Mouse (Mus musculus): ENCODE data around the gene Foxf2.

Gene Foxf2

GRCm38 (mm10) chr13:31623906-31624860 is 1.4 kb upstream of the Foxf2 start:
- in situ Hi-C loops (cut with MboI, MseI) = no loop called here

- in situ Hi-C loops (cut with MboI, MseI) = loop anchor here (5.0 kb wide), 3 partner anchors 63 to 1073 kb away; no protein-coding TSS in a partner anchor
Observed at GRCm38 (mm10) chr13:31624966-31625332, 667 bp upstream of the Foxf2 start.

DNA sequence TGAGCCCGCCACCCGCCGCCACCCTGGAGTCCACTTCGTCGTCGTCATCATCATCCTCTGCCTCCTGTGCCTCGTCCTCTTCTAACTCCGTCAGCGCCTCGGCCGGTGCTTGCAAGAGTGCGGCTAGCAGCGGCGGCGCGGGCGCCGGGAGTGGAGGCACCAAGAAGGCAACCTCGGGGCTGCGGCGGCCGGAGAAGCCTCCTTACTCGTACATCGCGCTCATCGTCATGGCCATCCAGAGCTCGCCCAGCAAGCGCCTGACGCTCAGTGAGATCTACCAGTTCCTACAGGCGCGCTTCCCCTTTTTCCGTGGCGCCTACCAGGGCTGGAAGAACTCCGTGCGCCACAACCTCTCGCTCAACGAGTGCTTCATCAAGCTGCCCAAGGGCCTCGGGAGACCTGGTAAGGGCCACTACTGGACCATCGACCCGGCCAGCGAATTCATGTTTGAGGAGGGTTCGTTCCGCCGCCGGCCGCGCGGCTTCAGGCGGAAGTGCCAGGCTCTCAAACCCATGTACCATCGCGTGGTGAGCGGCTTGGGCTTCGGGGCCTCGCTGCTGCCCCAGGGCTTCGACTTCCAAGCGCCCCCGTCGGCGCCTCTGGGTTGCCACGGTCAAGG is 676 bp downstream of the Foxf2 start:
- in situ Hi-C loops (cut with MboI, MseI) = loop anchor here (5.0 kb wide), 3 partner anchors 64 to 1074 kb away; no protein-coding TSS in a partner anchor

GRCm38 (mm10) chr13:31626991-31627625 is 1.5 kb downstream of the Foxf2 start:
- in situ Hi-C loops (cut with MboI, MseI) = loop anchor here (5.0 kb wide), 3 partner anchors 65 to 1075 kb away; no protein-coding TSS in a partner anchor

DNA sequence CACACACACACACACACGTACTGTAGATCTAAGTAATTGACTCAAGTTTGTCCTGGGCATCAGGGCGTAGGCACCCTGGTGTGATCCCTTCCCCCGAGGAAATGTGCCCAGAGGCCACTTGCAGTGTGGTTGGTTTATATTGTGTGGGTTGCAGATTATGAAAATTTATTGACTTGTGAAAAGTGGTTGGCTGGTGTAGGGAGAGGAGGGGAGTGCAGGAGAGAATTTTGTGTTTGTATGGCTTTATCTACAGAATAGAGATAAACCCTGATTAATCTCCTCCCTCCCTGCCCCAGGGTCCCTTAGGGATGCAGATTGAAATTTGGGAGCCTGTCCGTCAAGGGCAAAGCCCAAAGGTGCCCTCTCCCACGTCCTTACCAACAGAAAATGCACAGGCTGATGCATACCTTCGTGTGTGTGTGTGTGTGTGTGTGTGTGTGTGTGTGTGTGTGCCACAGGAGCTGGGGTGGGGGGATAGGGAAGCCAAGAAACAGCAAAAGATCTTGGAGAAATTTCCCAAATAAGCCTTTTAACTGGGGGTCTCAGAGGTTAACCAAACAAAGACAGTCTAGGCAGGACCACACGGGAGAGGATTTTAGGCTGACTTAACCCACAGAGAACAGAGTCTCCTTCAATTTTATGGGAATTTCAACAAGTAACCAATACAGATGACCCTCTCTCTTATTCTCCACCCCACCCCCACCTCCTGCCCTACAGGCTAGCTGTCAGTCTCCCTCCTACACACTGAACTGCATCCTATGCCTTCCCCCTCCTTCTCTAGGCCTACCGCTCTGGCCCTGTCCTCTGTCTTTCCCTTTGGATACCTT is 2.5 kb downstream of the Foxf2 start:
- in situ Hi-C loops (cut with MboI, MseI) = loop anchor here (5.0 kb wide), 3 partner anchors 66 to 1076 kb away; no protein-coding TSS in a partner anchor

GRCm38 (mm10) chr13:31628691-31629180 is 3.1 kb downstream of the Foxf2 start:
- in situ Hi-C loops (cut with MboI, MseI) = loop anchor here (5.0 kb wide), 3 partner anchors 66 to 1076 kb away; no protein-coding TSS in a partner anchor

GRCm38 (mm10) chr13:31629321-31629851 is 3.8 kb downstream of the Foxf2 start:
- in situ Hi-C loops (cut with MboI, MseI) = loop anchor here (5.0 kb wide), 3 partner anchors 67 to 1077 kb away; no protein-coding TSS in a partner anchor

GRCm38 (mm10) chr13:31630051-31630450 is 4.4 kb downstream of the Foxf2 start:
- in situ Hi-C loops (cut with MboI, MseI) = loop anchor here (5.0 kb wide), 3 partner anchors 728 to 1073 kb away; no protein-coding TSS in a partner anchor

GRCm38 (mm10) chr13:31630551-31630950 is 4.9 kb downstream of the Foxf2 start:
- in situ Hi-C loops (cut with MboI, MseI) = loop anchor here (5.0 kb wide), 3 partner anchors 728 to 1073 kb away; no protein-coding TSS in a partner anchor

DNA sequence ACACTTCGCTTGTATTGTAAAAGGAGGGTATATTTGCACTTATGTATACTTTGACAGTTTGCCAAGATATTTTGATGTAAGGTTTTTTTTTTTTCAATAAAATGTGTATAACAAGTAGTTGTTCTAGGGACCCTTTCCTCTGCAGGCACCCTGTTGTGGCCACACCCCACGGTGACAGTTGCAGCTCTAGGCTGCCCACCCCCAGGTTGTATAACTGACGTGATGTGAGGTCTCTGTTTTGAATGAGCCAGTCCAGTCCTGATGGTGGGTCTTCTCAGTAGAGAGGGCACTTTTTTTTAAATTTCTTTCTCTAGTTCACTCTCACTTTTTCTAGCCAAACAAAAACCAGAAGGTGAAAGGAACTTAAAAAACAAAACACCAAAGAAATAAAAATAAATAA is 5.7 kb downstream of the Foxf2 start:
- in situ Hi-C loops (cut with MboI, MseI) = loop anchor here (5.0 kb wide), 3 partner anchors 729 to 1074 kb away; no protein-coding TSS in a partner anchor

- in situ Hi-C loops (cut with MboI, MseI) = loop anchor here (5.0 kb wide), 3 partner anchors 730 to 1075 kb away; no protein-coding TSS in a partner anchor
Observed at GRCm38 (mm10) chr13:31632450-31632849, 6.8 kb downstream of the Foxf2 start.

DNA sequence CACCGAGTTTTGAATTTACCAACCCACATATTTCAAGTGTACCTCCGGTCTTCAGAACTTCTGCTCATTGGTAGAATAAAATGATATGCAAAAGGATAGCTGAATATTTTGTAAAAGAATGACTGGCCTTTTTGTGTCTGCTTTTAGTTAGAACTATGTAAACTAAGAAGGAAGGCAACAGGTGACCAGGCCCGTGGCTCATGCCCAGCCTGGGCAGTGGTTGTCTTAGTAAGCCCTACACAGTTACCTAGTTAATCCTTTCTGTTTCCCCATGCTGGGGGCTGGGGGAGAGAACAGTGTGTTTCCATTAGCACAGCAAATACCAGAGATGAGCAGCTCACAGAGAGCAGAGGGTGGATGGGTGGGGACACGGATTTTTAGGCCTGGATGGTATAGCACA is 7.6 kb downstream of the Foxf2 start:
- in situ Hi-C loops (cut with MboI, MseI) = loop anchor here (5.0 kb wide), 3 partner anchors 731 to 1076 kb away; no protein-coding TSS in a partner anchor

GRCm38 (mm10) chr13:31635546-31635945 is 9.9 kb downstream of the Foxf2 start:
- in situ Hi-C loops (cut with MboI, MseI) = no loop called here

DNA sequence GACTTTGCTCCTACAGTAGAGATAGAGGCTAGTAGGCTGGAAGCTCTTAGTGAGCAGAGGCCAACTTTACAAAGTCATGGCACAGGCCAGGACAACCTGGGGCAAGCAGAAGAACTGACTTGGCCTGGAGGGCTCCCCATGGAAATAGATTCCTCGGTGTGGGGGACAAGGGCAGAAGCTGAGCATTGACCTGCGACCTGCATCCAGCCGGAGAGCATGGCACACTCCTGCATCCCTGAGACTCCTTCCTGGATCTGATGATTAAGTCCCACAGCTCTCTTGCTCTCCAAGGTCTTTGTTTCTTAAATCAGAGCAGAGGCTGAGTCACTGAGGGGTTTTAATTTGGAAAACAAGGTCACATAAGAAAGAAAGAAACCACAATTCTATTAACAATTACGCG is 15.9 kb downstream of the Foxf2 start:
- in situ Hi-C loops (cut with MboI, MseI) = no loop called here

DNA sequence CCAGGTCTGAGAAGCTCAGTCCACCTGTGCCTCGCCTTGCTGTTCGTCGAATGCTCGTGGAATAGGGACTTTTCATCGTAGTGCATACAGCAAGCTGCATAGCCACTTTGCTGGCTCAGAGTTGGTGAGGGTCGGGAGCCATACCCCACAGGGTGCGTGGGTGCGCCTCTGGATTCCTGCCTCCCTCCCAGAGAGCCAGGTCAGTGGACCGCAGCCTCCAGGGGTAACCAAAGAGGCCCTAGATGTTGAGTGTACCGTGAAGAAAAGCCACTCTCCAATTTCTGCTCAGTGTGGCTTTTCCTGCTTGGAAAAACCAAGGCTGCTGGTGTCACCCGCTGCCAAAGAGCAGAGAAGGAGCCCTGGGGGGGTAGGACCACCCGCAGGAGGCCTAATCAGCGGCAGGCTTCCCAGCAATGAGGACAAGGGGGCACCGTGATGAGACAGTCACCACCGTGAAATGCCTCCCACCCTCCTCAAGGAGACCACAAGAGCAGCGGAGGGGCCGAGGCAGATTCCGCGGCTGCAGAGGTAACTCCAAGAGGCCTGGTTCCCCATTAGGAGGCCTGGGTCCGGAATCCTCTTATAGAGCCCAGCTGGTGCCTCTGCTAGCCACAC is 26.6 kb downstream of the Foxf2 start:
- in situ Hi-C loops (cut with MboI, MseI) = no loop called here

DNA sequence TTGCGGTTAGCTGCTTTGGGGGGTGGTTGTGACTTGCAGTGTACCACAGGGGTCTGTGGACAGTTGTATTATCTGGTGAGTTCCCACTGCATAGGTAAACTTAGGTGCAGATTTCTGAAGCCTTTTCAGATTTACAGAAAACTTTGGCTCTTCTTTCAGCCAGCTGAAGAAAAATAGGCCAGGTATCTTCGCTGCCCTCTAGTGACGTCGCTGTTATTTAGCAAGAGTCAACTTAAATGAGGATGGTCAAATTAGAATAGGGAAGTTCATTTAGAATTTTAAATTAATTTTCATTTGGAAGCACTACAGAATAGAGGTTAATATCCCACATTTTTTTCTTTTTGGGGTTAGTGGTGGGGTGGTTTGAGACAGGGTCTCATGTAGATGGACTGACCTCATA is 30.6 kb downstream of the Foxf2 start:
- in situ Hi-C loops (cut with MboI, MseI) = no loop called here

- in situ Hi-C loops (cut with MboI, MseI) = no loop called here
Observed at GRCm38 (mm10) chr13:31658212-31658611, 32.6 kb downstream of the Foxf2 start.

GRCm38 (mm10) chr13:31658963-31659362 is 33.3 kb downstream of the Foxf2 start:
- in situ Hi-C loops (cut with MboI, MseI) = no loop called here

DNA sequence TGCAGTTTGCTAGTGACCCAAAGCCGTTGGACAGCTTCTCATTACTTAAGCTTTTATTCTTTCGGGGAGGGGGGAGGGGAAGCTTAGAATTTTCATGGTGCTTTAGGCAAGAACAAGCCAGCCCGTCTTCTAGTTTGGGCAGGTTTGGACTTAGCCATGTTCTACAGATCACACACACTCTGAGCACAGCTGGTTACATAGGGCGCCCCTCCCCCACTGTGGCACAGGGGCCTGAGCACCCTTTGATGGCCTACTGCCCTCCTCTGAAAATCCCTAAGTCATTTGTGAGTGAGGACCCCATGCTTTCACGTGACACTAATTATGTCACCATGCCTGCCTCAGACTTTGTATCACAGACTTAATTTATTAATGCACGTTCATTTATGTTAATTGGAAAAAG is 35.6 kb downstream of the Foxf2 start:
- in situ Hi-C loops (cut with MboI, MseI) = no loop called here

- in situ Hi-C loops (cut with MboI, MseI) = no loop called here
Observed at GRCm38 (mm10) chr13:31665376-31665775, 39.8 kb downstream of the Foxf2 start.
